Mouse (Mus musculus) hindbrain, embryonic 13.5 days (tissue): ENCODE measurements at regions not wholly inside any gene's neighbourhood (a gene's known extent, or its start where the extent isn't known, plus 50 kb on each side); places are given as distances from the start of the nearest gene placed in this dataset.

Experiments
- ATAC-seq: fragments of 200-750 bp; cut with Nextera tagmentation; 2 replicates; pipeline ENCODE4 v1.8.0; 2017; ENCODE audit warnings: moderate TSS enrichment; ENCODE audit not compliant: low FRiP score
- H3K27ac ChIP-seq: fragments of 300-500 bp; sonication (generic); 2 replicates; pipeline ENCODE4 v1.5.1; 2015; ENCODE audit warnings: inconsistent platforms, mild to moderate bottlenecking, moderate library complexity
- H3K27me3 ChIP-seq: fragments of 300-500 bp; sonication (generic); 2 replicates; pipeline ENCODE4 v1.6.1; 2015; ENCODE audit warnings: mild to moderate bottlenecking, inconsistent platforms
- H3K36me3 ChIP-seq: fragments of 300-500 bp; sonication (generic); 2 replicates; pipeline ENCODE4 v1.6.1; 2015; ENCODE audit warnings: mild to moderate bottlenecking, inconsistent platforms
- H3K4me1 ChIP-seq: fragments of 300-500 bp; sonication (generic); replicated peaks from 2 replicates; pipeline ENCODE4 v1.6.1; 2015; ENCODE audit warnings: inconsistent platforms
- H3K4me2 ChIP-seq: fragments of 300-500 bp; sonication (generic); 2 replicates; pipeline ENCODE4 v1.6.1; 2015; ENCODE audit warnings: inconsistent platforms, mild to moderate bottlenecking, moderate library complexity
- H3K4me3 ChIP-seq: fragments of 300-500 bp; sonication (generic); 2 replicates; pipeline ENCODE4 v1.5.1; 2015; ENCODE audit warnings: mild to moderate bottlenecking, inconsistent platforms
- H3K9ac ChIP-seq: fragments of 300-500 bp; sonication (generic); 2 replicates; pipeline ENCODE4 v1.6.1; 2015; ENCODE audit warnings: mild to moderate bottlenecking, inconsistent platforms
- H3K9me3 ChIP-seq: fragments of 300-500 bp; sonication (generic); 2 replicates; pipeline ENCODE4 v1.6.1; 2016; ENCODE audit warnings: inconsistent platforms
- WGBS: fragments of 180-500 bp; shearing (Covaris S2); methylation state at CpG from one replicate; pipeline ENCODE4 v1.1.7; 2015; 5-methylcytosine and 5-hydroxymethylcytosine counted together

GRCm38 (mm10) chr16:71812840-71813239 lies 495.3 kb upstream of the Robo1 start:
- 43% methylated on average over 5 of the region's 5 CpGs for WGBS
- no peaks in the 10 kb centered on the region for H3K27me3 ChIP-seq
- ATAC-seq = no peak

GRCm38 (mm10) chr16:71835325-71835724 lies 472.8 kb upstream of the Robo1 start:
- ATAC-seq = no peak
- Histone ChIP-seq H3K4me3 (no peak overlapping the region), H3K27ac (no peak overlapping the region), H3K4me1 (no peaks in the 10 kb centered on the region), H3K36me3 (no peaks in the 10 kb centered on the region), H3K27me3 (no peaks in the 10 kb centered on the region), H3K4me2 (no peak overlapping the region), H3K9me3 (no peaks in the 10 kb centered on the region), H3K9ac (no peak overlapping the region)
- WGBS = 97% methylated on average over 2 of the region's 2 CpGs

More at GRCm38 (mm10) chr16:71812840-71813239, 495.3 kb upstream of the Robo1 start:
- no peaks in the 10 kb centered on the region for H3K36me3 ChIP-seq
- H3K4me3 ChIP-seq = no peak overlapping the region
- no peak overlapping the region for H3K4me2 ChIP-seq
- no peak overlapping the region for H3K9ac ChIP-seq
- H3K27ac ChIP-seq = no peak overlapping the region
- H3K9me3 ChIP-seq = no peaks in the 10 kb centered on the region
- H3K4me1 ChIP-seq = 0 out of 2 replicates have a peak, but pooled peaks cover 5% of the 10 kb centered on the region

- no peak for ATAC-seq
- Histone ChIP-seq H3K4me2 (no peak overlapping the region), H3K9ac (no peak overlapping the region), H3K4me3 (no peak overlapping the region), H3K9me3 (no peaks in the 10 kb centered on the region), H3K36me3 (no peaks in the 10 kb centered on the region), H3K27me3 (no peaks in the 10 kb centered on the region), H3K4me1 (peaks cover 4% of the 10 kb centered on the region; the same call in 1 of the 2 replicates), H3K27ac (no peak overlapping the region)
- 96% methylated on average over 3 of the region's 3 CpGs for WGBS
These were observed 458.0 kb upstream of the Robo1 start for GRCm38 (mm10) chr16:71850097-71850496.

- Histone ChIP-seq H3K27ac (no peak overlapping the region), H3K9ac (no peak overlapping the region), H3K36me3 (no peaks in the 10 kb centered on the region), H3K4me3 (no peak overlapping the region), H3K4me2 (no peak overlapping the region), H3K27me3 (no peaks in the 10 kb centered on the region), H3K9me3 (no peaks in the 10 kb centered on the region), H3K4me1 (no peaks in the 10 kb centered on the region)
- no peak for ATAC-seq
- WGBS = 74% methylated on average over 3 of the region's 3 CpGs
These were observed 456.4 kb upstream of the Robo1 start for GRCm38 (mm10) chr16:71851590-71852190.

GRCm38 (mm10) chr16:71857877-71858276 lies 450.2 kb upstream of the Robo1 start:
- ATAC-seq = no peak
- Histone ChIP-seq H3K27ac (no peak overlapping the region), H3K27me3 (no peaks in the 10 kb centered on the region), H3K4me3 (no peak overlapping the region), H3K9ac (no peak overlapping the region), H3K4me2 (no peak overlapping the region), H3K9me3 (no peaks in the 10 kb centered on the region), H3K36me3 (no peaks in the 10 kb centered on the region), H3K4me1 (no peaks in the 10 kb centered on the region)

DNA sequence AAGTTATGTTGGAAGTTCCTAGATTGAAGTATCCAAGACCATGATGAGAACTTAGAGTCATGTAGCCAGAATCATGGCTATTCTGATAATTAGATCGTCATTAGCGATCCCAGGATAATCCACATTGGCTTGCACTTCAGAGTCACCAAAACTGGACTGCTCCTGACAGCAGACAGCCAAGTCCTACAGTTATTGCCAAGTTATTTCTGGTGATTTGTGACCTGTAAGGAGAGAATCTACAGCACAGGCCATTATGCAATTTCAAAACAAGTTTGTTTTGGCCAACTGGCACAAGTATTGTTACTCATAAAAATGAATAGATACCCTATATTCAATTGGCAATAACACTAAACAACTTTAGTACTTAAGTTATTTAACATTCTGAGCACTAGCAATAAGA lies 447.9 kb upstream of the Robo1 start:
- Histone ChIP-seq H3K36me3 (no peaks in the 10 kb centered on the region), H3K4me1 (no peaks in the 10 kb centered on the region), H3K4me3 (no peak overlapping the region), H3K27ac (no peak overlapping the region), H3K9me3 (no peaks in the 10 kb centered on the region), H3K27me3 (no peaks in the 10 kb centered on the region), H3K9ac (no peak overlapping the region), H3K4me2 (no peak overlapping the region)
- no peak for ATAC-seq
- WGBS = 96% methylated on average over 2 of the region's 2 CpGs

GRCm38 (mm10) chr16:71885701-71886100 lies 422.4 kb upstream of the Robo1 start:
- no peak for ATAC-seq
- no peaks in the 10 kb centered on the region for H3K4me1 ChIP-seq
- 81% methylated on average over 4 of the region's 4 CpGs for WGBS

GRCm38 (mm10) chr16:71889679-71890078 lies 418.4 kb upstream of the Robo1 start:
- Histone ChIP-seq H3K4me2 (no peak overlapping the region), H3K4me1 (no peaks in the 10 kb centered on the region), H3K27me3 (no peaks in the 10 kb centered on the region), H3K27ac (no peak overlapping the region), H3K4me3 (no peak overlapping the region), H3K9ac (no peak overlapping the region), H3K36me3 (no peaks in the 10 kb centered on the region), H3K9me3 (no peaks in the 10 kb centered on the region)
- no peak for ATAC-seq
- 69% methylated on average over 2 of the region's 2 CpGs for WGBS

More at GRCm38 (mm10) chr16:71885701-71886100, 422.4 kb upstream of the Robo1 start:
- Histone ChIP-seq H3K36me3 (no peaks in the 10 kb centered on the region), H3K9ac (no peak overlapping the region), H3K4me2 (no peak overlapping the region), H3K27me3 (no peaks in the 10 kb centered on the region), H3K27ac (no peak overlapping the region), H3K4me3 (no peak overlapping the region), H3K9me3 (no peaks in the 10 kb centered on the region)

DNA sequence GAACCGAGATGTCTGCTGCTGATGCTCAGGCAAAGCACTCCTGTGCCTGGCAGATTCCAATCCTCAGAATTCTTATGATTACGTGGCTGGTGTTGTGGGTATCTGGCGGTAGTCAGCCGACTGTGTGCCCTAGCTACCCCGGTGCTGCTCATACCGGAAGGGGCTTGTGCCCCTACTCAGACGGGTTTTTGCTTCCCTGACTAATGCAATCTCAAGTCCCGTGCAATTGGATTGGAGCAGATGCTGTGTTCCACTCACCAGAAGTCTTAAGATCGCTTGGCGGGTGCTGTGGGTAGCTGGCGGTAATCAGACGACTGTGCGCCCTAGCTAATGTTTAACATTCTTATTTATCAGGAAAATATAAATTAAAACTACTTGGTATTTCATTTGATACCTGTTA lies 385.0 kb upstream of the Robo1 start:
- no peaks in the 10 kb centered on the region for H3K9me3 ChIP-seq
- no peak overlapping the region for H3K27ac ChIP-seq
- H3K4me1 ChIP-seq = no peaks in the 10 kb centered on the region
- no peak for ATAC-seq
- H3K4me3 ChIP-seq = no peak overlapping the region
- H3K4me2 ChIP-seq = no peak overlapping the region
- H3K9ac ChIP-seq = no peak overlapping the region
- no peaks in the 10 kb centered on the region for H3K36me3 ChIP-seq
- 96% methylated on average over 13 of the region's 13 CpGs for WGBS
- H3K27me3 ChIP-seq = no peaks in the 10 kb centered on the region

GRCm38 (mm10) chr16:71944165-71944564 lies 363.9 kb upstream of the Robo1 start:
- Histone ChIP-seq H3K4me3 (no peak overlapping the region), H3K9me3 (no peaks in the 10 kb centered on the region), H3K27ac (no peak overlapping the region), H3K9ac (no peak overlapping the region), H3K4me2 (no peak overlapping the region), H3K36me3 (no peaks in the 10 kb centered on the region), H3K27me3 (no peaks in the 10 kb centered on the region), H3K4me1 (no peaks in the 10 kb centered on the region)
- 81% methylated on average over 2 of the region's 2 CpGs for WGBS
- ATAC-seq = no peak

DNA sequence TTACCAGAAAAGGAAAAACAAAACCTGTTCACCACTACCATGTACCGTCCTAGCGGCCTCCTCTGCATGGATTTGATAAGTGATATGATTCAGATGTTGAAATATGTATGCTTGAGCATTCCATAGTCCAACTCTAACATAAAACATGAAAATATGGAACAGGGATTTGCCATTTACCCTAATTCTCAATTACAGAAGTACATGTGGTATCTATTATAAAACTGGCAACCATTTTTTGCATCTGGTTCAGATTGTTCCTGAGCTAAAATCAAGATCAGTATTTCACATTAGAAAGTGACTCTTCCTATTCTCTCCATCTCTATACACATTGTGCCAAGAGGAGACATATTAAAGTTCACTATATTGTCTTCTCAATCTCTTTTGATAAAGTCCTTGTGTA lies 363.3 kb upstream of the Robo1 start:
- Histone ChIP-seq H3K9me3 (no peaks in the 10 kb centered on the region), H3K4me3 (no peak overlapping the region), H3K9ac (no peak overlapping the region), H3K4me1 (no peaks in the 10 kb centered on the region), H3K27ac (no peak overlapping the region), H3K36me3 (no peaks in the 10 kb centered on the region), H3K4me2 (no peak overlapping the region), H3K27me3 (no peaks in the 10 kb centered on the region)
- ATAC-seq = no peak
- 93% methylated on average over 2 of the region's 2 CpGs for WGBS

DNA sequence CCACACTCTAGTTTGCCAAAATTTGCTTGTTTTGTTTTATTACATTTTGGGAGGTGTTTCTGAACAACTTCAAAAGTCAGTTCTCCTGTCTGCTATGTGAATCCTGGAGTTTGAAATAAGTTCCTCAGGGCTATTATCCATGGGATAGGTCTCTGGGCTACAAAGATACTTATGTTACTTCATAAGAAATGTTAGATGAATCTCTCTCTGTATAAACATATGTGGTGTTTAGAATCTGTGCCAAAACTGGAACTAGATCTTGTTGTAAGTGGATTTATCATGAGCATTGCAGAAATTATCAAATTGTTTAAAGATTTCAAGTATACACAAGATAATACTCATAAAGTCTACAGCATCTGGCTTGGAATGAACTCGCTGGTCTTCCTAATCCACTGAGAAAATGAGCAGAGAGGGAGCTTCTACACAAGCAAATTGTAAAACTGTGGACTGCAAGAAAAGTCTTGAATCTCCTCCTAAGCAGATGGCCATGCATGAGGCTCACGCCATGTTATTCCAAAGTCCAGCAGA lies 355.2 kb upstream of the Robo1 start:
- 90% methylated on average over 2 of the region's 2 CpGs for WGBS
- Histone ChIP-seq H3K27me3 (no peaks in the 10 kb centered on the region), H3K9ac (no peak overlapping the region), H3K9me3 (no peaks in the 10 kb centered on the region), H3K4me3 (no peak overlapping the region), H3K36me3 (no peaks in the 10 kb centered on the region), H3K4me2 (no peak overlapping the region), H3K27ac (no peak overlapping the region), H3K4me1 (no peaks in the 10 kb centered on the region)
- no peak for ATAC-seq

DNA sequence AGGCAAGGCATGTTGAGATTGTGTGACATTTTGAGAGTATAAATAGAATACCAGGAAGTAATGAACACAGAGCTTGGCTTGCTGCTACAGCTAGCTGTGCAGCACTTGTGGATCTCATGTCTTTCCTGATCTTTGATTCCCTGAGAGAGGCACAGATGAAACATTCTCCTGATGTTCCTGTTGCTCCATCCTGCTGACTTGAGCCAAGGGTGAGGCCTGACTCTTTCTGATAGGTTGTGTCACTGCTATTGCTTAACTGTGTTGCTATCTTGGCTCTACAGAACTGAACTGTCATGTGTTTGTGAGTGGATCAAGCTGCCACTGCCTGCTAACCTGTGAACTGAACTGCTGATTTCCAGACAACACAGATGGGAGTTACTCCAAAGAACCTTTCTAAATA lies 344.5 kb upstream of the Robo1 start:
- no peaks in the 10 kb centered on the region for H3K36me3 ChIP-seq
- no peak for ATAC-seq
- H3K4me2 ChIP-seq = no peak overlapping the region
- no peaks in the 10 kb centered on the region for H3K27me3 ChIP-seq
- H3K4me3 ChIP-seq = no peak overlapping the region
- no peak overlapping the region for H3K9ac ChIP-seq
- no peaks in the 10 kb centered on the region for H3K4me1 ChIP-seq
- no peaks in the 10 kb centered on the region for H3K9me3 ChIP-seq
- H3K27ac ChIP-seq = no peak overlapping the region
